Mouse (Mus musculus) testis, postnatal 10 days (tissue): ENCODE measurements around the gene Itga7.
"Not testable (repeated sequence)": the region's sequence is repeated elsewhere in the genome, so short reads cannot be mapped to it uniquely, and the experiment has no call there.

Source experiments
- DNase-seq: peaks from one replicate; pipeline ENCODE4 v3.0.0; 2021; ENCODE audit warnings: low spot score

Gene Itga7

DNA sequence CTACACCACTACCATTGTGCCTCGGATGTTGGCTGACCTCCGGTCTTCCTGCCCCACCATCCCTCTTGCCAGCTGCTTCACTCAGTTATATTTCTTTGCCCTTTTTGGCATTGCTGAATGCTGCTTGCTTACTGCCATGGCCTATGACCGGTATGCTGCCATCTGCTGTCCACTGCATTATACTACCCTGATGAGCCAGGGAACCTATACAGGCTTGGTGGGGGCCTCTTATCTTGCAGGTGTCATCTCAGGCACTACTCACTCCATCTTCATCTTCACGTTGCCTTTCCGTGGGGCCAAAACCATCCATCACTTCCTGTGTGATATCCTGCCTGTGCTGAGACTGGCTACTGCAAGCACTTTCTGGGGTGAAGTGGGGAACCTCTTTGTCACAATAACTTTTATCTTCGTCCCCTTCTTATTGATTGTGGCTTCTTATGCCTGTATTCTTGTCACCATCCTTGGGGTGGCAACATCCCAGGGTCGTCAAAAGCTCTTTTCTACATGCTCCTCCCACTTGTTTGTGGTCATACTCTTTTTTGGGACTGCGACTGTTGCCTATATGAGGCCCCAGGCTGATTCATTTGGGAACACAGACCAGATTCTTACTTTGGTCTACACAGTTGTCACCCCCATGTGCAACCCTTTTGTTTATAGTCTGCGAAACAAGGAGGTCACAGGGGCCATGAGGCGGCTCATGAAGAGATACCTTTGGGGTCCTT is 56.7 kb downstream of the Itga7 start:
- not testable (repeated sequence) for DNase-seq

DNA sequence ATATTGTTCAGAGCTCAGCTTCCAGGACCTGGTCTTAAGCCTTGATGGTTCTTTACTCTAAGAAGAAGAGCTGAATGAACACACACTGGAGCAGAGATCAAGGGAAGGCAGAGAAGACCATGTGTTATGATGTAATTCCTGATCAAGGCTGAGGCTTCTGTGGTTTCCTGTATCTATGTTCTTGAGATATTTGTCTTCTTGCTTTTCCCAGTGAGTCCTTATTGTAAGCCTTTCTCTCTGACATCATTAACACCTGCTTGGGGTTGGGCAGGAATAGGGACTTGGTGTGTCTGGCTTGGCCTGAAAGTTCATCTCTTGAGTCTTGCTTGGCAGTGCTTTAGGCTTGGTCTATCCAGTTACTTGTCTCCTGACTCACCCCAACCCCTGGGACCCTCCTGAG is 57.4 kb downstream of the Itga7 start:
- DNase-seq, result no peak

DNA sequence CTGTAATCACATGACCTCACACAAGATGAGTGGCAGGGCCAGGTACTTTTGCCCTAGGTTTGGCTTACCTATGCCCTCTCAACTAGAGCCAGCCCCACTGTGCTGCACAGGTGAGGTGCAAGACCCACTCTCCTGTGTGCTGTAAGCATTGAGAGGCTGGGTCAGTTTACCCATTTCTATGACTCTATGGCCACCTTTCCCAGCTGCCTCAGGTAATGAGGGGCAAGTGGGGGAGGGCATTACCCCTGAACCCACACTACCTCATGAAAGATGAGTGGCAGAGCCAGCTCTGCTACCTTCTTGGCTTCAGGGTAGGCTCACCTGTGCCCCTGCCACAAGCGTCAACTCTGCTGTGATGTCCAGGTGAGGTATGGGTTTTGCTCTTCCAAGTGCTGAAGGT is 62.2 kb downstream of the Itga7 start:
- no peak for DNase-seq

- DNase-seq, result no peak
Observed at GRCm38 (mm10) chr10:128996523-128997040, 63.0 kb downstream of the Itga7 start.

- DNase-seq, result no peak
Observed at GRCm38 (mm10) chr10:129004032-129004920, 70.7 kb downstream of the Itga7 start.
